Mouse (Mus musculus) c-Kit-positive CD71-negative TER-119-negative erythroid progenitor cells, embryonic 14.5 days (primary cell): ENCODE results near the gene Aldh3b3.
A peak's percentile ranks its signal among the peaks of the same experiment; 100 is the strongest.
"Not testable (repeated sequence)": the region's sequence is repeated elsewhere in the genome, so short reads cannot be mapped to it uniquely, and the experiment has no call there.

Experiments
- DNase-seq: peaks from one replicate; pipeline ENCODE4 v3.0.0-alpha.2; 2013; ENCODE audit warnings: low read depth

Gene Aldh3b3

DNA sequence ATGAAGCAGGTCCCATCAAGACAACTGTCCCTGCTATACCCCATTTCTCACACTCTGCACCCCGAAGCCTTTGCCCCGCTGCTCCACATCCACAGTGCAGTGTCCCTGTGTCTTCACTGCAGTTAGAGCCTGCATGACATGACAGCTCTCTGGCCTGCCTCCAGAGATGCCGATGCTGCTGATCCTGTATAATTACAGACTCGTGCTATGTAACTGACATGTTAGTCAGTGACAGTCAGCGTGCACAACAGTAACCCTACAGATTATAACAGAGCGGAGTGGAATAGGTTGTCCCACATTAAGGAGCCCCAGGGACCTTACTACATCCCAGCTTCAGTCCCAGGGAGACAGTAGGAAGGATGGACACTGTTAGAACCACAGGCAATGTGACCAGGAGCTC lies 16.2 kb downstream of the Aldh3b3 start:
- DNase-seq, result not testable (repeated sequence)

DNA sequence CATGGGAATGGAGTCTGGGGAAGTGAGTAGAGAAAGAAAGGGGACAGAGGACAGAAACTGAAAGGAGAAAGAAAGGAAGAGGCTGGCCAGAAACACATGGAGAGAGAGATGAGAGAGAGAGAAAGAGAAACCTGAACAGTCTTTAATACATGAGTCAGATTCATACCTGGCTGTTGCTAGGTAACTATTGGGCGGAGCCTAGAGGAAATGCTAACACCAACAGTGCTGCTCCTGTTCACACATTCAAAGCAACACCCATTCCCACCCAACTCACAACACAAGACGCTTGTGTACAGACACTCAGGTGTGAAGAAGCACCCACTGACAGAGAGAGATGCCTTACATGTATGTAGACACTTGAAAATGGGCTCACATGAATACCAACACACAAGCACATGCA lies 17.4 kb downstream of the Aldh3b3 start:
- no peak for DNase-seq

DNA sequence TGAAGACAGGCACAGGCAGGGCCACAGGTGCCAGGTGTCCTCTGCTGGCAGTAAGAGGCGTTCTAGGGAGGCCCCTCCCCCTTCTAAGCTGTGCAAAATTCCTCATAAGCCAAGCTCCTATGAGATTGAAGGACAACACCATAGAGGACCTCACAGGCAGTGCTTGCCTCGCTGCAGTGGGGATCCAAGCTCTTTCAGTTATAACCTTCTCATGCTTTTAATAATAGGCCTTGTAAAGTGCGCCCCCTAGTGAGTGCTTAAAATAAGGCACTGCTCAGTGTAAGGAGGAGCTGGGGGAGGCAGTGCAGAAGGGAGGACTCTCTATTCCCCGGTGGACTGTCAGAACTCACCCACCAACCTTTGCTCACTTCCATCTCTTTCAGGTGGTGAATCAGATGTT lies 21.9 kb downstream of the Aldh3b3 start:
- DNase-seq, result peak; percentile 91

DNA sequence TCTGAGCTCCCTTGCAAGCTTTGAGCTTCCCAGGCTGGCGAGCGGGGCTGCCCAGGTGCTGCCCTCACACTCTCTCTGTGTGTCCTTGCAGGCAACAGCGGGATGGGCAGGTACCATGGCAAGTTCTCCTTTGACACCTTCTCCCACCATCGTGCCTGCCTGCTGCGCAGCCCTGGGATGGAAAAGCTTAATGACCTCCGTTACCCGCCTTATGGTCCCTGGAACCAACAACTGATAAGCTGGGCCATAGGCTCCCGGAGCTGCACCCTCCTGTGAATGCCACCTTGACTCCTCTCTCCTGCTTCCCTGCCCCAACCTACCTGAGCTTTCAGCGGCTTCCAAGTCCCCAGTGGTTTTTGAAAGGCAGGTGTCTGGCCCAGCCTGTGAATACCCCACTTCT lies 22.5 kb downstream of the Aldh3b3 start:
- no peak for DNase-seq

DNA sequence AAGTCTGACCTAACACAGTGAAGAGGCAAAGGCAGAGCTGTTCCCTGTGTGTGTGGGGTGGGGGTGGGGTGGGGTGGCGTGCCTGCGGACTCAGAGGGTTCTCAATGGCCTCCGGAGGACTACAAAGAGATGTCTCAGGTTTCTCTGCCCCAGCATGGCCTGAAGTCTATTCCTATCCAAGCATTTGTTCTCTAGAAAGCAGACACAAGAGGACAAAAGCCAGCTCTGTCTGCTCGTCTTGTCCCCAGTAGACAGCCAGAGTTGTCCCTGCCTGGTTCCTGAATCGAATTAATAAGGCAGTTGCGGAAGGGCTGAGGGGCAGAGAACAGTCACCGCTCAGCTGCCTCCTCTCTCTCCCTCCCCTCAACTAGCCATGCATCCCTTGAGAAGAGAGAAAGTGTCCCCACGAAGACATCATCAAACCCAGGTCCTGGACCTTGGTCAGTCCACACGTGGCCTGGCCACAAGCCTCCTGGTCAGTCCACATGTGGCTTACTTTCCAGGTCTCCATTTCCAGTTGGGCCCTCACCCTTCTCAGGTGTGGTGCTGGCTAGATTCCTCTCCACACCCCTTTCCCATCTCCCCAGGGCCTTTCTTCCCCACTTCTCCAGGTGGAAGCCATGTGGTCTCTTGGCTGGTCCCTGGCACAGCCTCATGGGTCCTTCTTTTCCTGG lies 25.2 kb downstream of the Aldh3b3 start:
- DNase-seq, result no peak

DNA sequence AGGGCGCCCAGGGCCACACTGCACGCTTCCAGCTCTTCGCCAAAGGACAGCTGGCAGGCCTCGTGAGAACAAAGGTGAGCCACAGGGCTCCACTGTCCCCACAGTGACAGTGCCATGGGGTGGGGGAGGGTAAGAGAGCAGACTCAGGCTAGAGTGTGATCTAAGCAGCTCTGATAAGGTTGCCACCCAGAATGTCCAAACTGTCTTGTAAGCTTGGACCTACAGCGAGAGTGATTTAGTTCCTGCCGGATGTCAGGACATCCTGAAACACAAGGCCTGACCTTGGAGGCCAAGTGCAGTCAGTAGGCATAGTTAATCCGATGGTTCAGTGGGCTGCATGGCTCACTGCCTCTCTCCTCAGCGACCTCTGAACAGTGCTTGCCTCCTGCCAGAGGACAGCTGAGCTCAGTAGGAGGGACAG lies 26.8 kb downstream of the Aldh3b3 start:
- no peak for DNase-seq

DNA sequence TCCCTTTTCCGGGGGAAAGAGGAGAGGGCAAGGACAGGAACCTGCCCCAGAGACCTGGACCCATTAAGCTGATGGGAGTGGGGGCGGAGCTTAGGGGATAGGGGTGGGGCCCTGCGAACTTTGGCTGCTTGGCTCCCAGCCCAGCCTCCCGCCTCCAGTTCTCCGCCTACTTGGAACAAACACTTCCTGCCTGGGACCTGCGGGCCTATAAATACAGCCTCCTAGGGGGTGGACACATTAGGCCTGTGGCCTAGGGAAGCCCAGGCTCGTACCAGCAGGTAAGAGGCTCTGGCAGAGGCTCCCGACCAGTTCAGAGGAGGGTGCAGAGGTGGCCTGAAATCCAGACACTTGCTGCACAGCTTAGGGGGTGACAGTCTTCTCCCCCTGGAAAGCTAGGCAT lies 27.9 kb downstream of the Aldh3b3 start, which contains the start of gene Acy3:
TSS of gene Acy3 (plus strand) at position 237 of the 400 bp plus-strand sequence.
- no peak for DNase-seq

DNA sequence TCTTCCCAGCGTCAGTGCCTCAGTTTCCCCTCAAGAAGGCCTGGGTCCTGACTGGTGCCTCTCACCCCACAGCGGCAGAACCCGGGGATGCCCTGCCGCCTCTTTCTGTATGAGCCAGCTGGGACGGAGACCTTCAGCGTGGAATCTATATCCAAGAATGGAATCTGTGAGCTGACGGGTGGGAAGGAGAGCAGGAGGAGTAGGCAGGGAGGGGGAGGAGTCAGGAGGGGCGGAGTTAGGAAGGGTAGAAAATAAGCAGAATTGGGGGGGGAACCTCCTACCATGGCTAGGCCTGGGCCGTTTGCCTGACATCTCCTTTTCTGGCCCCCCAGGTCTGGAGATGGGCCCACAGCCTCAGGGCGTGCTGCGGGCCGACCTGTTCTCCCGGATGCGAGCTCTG lies 29.6 kb downstream of the Aldh3b3 start:
- DNase-seq, result no peak

DNA sequence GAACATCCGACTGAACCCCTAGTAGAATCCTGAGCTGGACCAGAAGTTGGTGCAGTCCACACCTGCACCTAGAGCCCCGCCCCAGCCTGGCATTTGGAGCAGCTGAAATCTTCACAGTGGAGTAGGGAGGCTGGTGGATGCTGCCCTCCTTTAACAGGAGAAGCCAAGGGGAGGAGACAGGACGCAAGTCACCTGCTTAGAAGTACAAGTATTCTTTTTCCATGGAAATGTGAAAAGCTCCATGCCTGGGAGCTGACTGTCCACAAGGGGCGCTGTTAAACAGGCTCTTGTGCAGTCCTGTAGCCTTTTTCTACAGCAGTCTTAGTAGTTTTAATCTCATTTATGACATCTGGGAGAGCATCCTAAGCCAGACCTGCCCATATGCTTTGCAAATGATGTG lies 30.3 kb downstream of the Aldh3b3 start:
- no peak for DNase-seq

DNA sequence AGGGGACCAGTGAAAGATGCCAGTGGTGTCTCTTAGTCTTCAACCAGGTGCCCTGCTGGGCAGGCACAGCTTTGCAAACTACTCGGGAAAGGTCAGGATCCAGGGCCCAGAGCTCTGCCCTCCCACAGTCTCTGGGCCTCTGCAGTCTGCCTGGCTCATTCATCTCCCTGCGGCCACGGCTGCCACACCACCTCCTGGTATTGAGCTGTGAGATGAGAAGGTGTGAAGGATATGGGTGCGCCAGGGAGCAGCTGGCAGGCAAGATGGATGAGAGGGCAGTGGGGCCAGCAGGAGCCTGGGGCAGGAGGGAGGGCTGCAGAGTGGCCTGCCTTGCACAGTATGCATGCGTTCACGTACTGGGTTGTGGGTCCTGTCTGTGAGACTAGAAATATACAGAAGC lies 32.4 kb downstream of the Aldh3b3 start:
- no peak for DNase-seq

DNA sequence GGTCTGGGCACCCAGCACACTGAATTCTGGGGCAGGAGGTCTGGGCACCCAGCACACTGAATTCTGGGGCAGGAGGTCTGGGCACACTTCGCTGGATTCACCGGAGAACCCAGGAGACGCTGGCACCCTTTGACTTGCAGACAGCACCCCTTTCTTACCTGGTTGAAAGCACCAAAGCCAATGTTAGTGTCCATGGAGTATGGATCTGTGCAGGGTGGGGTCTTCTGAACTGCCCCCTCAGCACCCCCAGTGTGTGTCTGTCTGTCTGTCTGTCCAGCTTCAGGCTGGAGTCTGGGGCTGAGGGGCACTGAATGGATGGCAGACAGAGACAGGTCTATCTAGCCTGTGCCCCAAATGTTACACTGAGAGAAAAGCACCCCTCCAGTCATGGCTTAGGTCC lies 33.1 kb downstream of the Aldh3b3 start:
- DNase-seq, result no peak

DNA sequence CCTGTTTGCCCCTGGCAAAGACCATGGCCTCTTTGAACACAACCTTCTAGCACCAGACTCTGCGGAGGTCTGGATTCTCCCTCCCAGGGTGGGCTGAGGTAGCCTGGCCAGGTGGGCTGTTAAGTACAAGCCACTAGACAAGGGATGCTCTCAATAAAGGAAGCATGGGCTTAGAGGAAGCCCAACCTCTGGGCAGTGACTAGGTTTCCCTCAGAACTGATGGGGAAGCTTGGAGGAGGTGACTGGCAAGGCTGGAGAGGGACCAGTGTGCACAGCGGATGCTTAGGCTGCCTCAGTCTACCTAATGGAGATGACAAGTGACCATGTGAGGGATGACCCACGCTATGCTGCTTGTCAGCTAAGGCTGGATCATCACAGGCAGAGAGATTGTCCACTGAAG lies 33.5 kb downstream of the Aldh3b3 start:
- no peak for DNase-seq

DNA sequence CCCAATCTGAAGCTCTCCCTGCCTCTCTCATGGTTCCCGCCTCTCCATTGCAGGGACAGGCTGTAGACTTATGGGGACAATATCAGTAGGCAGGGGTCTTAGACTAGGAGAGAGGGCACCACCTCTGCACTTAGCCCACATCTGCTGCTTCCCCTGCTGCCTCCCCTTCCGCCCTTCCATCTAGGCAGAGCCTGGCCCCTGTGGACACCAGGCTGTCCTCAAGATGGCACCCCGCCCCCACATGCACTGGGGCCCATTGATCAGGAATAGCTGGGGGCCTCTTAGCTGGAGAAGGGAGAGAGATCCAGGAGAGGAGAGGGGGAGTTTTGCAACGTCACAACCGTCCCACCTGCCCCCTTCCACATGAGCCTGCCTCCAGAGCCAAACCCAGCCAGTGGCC lies 34.0 kb downstream of the Aldh3b3 start, which contains the start of gene Tbx10:
TSS of gene Tbx10 (plus strand) at position 337 of the 400 bp plus-strand sequence.
- no peak for DNase-seq

DNA sequence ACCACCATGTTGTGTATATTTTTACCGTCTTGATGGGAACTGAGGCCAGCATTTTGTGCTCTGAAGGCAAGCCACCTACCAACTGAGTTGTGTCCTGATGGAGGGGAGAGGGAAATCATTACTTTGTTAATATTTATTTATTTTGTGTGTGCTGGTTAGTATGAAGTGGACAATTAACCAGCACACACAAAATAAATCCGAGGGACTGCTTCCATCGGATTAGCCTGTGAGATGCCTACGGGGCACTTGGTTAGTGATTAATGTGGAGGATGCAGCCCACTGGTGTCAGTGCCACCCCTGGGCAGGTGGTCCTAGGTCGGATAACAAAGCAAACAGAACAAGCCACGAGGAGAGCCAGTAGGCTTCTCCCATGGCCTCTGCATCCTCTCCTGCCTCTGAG lies 36.5 kb downstream of the Aldh3b3 start:
- no peak for DNase-seq

DNA sequence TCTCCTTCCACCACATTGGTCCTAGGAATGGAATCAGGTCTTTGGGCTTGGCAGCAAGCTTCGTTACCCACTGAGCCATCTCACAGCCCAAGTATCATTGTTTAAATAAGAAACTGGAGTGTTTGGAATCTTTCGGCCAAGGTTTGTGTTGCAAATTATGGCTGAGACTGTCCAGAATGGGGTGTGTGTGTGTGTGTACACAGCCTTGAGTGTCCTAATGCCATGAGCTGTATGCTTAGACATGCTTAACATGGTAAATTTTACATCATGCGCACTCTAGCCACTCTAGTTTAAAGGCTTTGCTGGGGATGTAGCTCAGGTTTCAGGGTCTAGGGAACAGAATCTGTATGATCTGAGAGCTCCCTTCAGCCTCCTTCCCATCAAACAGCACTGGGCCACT lies 37.1 kb downstream of the Aldh3b3 start:
- DNase-seq, result no peak

DNA sequence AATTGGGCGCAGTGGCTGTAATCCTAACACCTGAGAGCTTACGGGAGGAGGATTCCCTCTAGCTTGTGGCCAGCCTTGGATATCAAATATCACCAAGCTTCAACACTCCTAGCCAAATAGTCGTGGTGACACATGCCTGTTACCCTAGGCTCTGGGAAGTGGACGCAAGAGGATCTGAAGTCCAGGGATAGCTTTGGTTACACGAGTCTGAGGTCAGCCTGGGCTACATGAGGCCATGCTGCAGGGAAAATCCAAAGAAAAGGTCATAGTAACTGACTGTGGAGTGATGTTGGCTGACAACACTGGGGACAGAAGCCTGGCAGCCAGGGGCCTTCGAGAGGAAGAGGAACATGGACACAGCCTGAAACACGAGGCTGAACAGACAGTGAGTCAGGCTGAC lies 37.7 kb downstream of the Aldh3b3 start:
- no peak for DNase-seq

DNA sequence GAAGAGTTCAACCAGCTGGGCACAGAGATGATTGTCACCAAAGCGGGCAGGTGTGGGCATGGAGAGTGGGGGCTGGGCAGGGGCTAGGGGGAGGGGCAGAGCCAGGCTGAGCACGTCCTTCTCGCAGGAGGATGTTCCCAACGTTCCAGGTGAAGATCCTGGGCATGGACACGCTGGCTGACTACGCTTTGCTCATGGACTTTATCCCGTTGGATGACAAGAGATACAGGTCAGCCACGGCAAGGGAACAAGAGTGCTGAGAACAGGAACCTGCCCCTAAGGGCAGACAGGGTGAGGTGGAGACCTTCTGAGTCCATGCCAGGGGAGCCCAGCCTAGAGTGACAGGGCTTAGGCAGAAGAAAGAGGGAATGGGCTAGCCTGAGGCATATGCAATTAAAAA lies 38.3 kb downstream of the Aldh3b3 start:
- no peak for DNase-seq

DNA sequence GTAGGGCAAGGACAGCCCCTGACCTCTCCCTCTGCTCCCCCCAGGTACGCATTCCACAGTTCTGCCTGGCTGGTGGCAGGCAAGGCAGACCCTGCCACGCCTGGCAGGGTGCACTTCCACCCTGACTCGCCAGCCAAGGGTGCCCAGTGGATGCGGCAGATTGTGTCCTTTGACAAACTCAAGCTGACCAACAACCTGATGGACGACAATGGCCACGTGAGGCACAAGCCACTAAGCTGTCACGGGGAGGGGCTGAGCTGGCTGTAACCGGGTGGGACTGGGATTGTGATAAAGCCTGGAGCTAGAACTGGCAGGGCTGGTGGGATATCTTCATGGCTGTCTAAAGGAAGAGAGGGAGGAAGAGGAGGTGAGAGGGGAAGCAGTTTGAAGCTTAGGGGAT lies 38.8 kb downstream of the Aldh3b3 start:
- DNase-seq, result no peak

DNA sequence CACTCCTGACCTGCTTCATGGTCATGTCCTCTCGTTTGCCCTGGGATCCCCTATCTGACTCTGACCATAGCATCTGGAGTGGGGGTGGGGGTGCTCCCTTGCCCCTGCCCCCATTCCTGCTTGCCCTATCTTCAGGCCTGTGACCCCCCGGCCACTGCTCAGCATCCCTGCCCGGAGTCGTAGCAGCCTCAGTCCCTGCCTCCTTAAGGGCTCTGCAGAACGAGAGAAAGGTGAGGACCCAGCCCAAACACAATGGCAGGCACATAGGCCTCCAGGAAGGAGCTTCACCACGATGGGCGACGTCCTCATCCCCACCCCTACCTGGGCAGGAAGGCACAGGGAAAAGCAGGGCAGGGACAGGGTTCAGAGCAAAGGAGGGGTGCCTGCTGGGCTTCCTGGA lies 39.9 kb downstream of the Aldh3b3 start:
- no peak for DNase-seq

DNA sequence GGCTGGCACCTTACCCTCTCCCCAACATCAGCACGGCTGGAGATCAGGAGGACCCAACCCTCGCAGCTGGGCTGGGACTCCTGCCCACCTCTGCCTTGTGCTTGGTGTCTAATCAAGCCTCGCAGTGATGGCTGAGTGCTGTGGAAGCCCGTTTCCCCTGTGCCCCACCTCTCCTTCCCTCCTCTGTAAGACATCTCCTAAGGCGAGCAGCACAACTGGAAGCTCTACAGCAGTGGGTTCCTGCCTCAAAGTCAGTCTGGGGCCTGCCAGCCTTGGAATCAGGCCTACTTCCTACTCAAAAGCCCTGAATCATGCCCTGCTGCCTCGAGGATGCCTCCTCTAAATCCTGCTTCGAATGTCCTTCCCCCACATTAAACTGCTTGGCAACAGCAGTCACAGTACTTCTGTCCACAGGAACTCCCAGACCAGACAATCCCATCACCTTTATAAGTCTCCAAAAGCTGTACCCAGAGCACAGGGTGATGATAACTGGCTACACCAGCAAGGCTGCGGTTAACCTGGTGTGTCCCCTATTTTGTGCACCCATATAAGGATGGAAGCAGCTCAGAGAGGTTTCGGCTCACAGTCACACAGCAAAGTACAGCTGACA lies 40.8 kb downstream of the Aldh3b3 start:
- no peak for DNase-seq

DNA sequence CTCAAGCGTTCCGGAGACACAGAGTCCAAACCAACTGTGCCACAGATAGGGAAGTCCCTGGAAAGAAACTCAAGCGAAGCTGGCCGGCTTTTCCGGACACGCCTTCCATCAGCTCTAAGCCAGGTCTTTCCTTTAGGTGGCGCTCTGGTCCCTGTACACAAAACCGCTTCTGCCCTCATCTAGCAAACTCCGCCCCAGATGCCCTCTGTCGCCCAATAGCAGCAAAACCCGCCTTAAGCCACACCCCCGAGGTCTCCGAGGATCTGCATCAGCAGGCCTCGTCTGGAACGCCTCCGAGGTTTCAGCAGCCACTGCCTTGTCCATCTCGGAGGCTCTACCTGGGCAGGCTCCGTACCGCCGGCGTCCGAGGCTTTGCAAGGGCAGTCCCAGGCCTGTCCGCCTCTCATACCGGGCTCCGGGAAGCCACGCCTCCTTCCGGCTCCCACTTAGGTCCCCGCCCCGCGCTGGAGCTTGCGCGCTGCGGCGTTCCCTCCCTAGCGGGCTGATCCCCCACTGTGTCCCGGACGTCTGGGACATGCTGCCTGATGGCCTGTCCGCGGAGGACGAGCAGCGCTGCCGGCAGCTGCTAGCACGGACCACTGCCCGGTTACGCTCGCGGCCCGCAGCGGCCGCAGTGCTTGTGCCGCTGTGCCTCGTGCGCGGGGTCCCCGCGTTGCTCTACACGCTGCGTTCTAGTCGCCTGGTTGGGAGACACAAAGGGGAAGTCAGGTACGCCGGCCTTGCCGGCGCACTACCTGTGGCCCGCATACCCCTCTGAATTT lies 41.9 kb downstream of the Aldh3b3 start, which contains the start of the genes Nudt8 and Gm49405:
TSS of gene Nudt8 (plus strand) at position 462 of the 782 bp plus-strand sequence.
TSS of gene Gm49405 (plus strand) at position 508 of the 782 bp plus-strand sequence.
- peak; percentile 98 for DNase-seq

DNA sequence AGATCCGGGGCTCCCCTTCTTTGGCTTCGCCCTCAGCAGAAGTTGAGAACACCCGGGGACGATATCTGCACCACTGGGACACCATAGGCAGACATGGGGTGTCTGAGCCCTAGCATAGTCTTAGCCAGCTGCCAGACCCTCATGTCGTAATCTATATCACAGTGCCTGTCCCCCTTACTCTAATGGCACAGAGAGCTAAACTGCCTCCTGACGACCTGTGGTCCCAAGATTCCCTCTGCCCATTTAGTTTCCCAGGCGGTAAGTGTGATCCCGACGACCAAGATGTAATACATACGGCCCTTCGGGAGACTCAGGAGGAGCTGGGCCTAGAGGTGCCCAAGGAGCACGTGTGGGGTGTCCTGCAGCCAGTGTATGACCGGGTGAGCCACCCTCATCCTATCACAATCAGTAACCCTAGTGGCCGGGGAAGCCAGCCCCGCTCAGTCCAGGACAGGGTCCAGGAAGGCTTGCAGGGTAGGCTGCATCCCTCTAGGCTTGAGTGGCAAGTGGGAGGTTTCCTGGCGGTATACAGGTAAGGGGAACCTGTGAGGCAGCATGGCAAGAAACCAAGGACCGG lies 42.6 kb downstream of the Aldh3b3 start:
- no peak for DNase-seq

DNA sequence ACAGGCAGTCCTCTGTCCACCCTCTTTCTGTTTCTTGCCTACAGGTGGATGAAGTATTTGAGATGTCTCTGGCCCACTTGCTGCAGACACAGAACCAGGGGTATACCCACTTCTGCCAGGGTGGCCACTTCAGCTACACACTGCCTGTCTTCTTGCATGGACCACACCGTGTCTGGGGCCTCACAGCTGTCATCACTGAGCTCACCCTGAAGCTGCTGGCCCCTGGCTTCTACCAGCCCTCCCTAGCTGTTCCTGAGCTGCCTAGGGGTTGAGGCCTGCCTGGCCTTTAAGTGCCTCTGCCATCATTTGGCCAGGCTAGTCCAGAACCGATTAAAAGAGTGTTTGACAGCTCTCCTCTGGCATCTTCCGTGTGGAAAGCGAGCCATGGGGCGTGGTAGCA lies 43.3 kb downstream of the Aldh3b3 start:
- DNase-seq, result no peak
